Mouse (Mus musculus): Measurements from ENCODE around the gene Mapk1. TPM values are rescaled to one million over a fixed set of nuclear protein-coding genes. Genes with fewer than 3 reads are reported as not detected.

The Mapk1 gene
- polyA plus RNA-seq, 1 experiment from 2014 or later = 74.9 TPM

DNA sequence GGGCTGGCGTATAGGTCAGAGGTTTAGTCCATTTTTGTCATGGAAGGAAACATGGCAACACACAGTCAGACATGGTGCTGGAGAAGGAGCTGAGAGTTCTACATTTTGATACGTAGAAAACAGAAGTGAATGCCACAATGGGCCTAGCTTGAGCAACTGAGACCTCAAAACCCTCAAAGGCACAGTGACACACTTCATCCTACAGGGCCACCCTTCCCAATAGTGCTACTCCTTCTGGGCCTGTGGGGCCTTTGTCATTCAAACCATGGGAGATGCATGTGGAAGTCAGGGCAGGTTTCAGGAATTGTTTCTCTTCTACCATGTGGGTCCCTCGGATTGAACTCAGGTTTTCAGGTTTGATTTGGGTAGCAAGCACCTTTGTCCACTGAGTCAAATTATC, 17.9 kb downstream of the Mapk1 start:
- H3K27ac ChIP-seq (ENCODE audit: low read length) = no peak overlapping the region
- H3K9ac ChIP-seq (ENCODE audit: low read depth, low read length) = no peak overlapping the region
- WGBS (ENCODE audit: insufficient replicate concordance) = 67% methylated on average over 3 of the region's 3 CpGs
- no peak for ATAC-seq (ENCODE audit: low read depth)
- no peaks in the 10 kb centered on the region for H3K9me3 ChIP-seq (replicated peaks; ENCODE audit: control insufficient read depth, low read length)
- H3K4me2 ChIP-seq (ENCODE audit: low read depth, low read length) = no peak overlapping the region
- no peak overlapping the region for H3K4me3 ChIP-seq (ENCODE audit: low read depth, low read length)
- peaks cover 2% of the 10 kb centered on the region; the same call in 1 of the 2 replicates for H3K4me1 ChIP-seq (ENCODE audit: control insufficient read depth, low read depth, low read length)
- H3K36me3 ChIP-seq (ENCODE audit: control insufficient read depth, insufficient read depth) = no peaks in the 10 kb centered on the region
- H3K27me3 ChIP-seq (ENCODE audit: control insufficient read depth, insufficient read depth, low read depth, low read length) = no peaks in the 10 kb centered on the region

DNA sequence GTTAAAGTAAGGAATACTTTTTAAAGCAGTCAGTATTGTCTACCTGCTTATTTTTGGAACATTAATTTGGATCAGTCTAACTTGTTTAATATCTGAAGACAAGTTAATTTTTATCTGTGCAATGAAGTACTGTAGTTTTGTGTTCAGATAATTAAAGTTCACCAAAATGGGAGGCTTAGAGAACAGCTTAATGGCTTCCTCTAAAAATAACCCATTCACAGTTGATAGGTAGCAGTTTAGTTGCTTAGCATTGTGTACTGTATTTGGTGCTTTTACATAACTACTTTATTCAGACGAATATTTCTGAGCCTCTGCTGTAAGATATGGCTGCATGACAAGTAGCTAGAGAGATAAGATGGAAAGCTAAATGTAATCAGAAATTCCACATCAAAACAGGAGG, 23.9 kb downstream of the Mapk1 start:
- Histone ChIP-seq H3K27me3 (ENCODE audit: control insufficient read depth, insufficient read depth, low read depth, low read length) (no peaks in the 10 kb centered on the region), H3K4me2 (ENCODE audit: low read depth, low read length) (no peak overlapping the region), H3K27ac (ENCODE audit: low read length) (no peak overlapping the region), H3K4me3 (ENCODE audit: low read depth, low read length) (no peak overlapping the region), H3K9ac (ENCODE audit: low read depth, low read length) (no peak overlapping the region), H3K4me1 (ENCODE audit: control insufficient read depth, low read depth, low read length) (no peaks in the 10 kb centered on the region; the same call in 1 of the 2 replicates), H3K36me3 (ENCODE audit: control insufficient read depth, insufficient read depth) (no peaks in the 10 kb centered on the region), H3K9me3 (replicated peaks; ENCODE audit: control insufficient read depth, low read length) (no peaks in the 10 kb centered on the region)
- 23% methylated on average over 1 of the region's 1 CpGs for WGBS (ENCODE audit: insufficient replicate concordance)
- ATAC-seq (ENCODE audit: low read depth) = no peak

DNA sequence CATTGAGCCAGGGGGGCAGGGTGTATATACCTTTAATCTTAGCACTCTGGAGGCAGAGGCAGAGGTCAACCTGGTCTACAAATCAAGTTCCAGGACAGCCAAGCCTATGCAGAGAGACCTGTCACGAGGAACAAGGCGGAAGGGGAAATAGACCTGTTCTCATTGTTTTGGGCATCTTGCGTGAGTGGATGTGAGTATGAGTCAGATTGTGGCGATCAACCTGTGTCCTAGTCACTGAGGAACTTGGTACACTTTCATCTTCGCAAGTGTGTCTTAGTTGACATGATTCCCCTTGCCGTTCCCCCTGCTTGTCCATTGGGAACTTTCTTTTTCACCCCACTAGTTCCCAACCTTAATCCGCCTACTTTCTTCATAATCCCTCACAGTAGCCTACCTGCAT, 26.9 kb downstream of the Mapk1 start:
- no peaks in the 10 kb centered on the region for H3K9me3 ChIP-seq (replicated peaks; ENCODE audit: control insufficient read depth, low read length)
- H3K4me2 ChIP-seq (ENCODE audit: low read depth, low read length) = no peak overlapping the region
- H3K27me3 ChIP-seq (ENCODE audit: control insufficient read depth, insufficient read depth, low read depth, low read length) = no peaks in the 10 kb centered on the region
- ATAC-seq (ENCODE audit: low read depth) = no peak
- no peaks in the 10 kb centered on the region for H3K36me3 ChIP-seq (ENCODE audit: control insufficient read depth, insufficient read depth)
- H3K9ac ChIP-seq (ENCODE audit: low read depth, low read length) = no peak overlapping the region
- H3K4me1 ChIP-seq (ENCODE audit: control insufficient read depth, low read depth, low read length) = no peaks in the 10 kb centered on the region; the same call in 1 of the 2 replicates
- H3K4me3 ChIP-seq (ENCODE audit: low read depth, low read length) = no peak overlapping the region
- WGBS (ENCODE audit: insufficient replicate concordance) = 88% methylated on average over 7 of the region's 7 CpGs
- no peak overlapping the region for H3K27ac ChIP-seq (ENCODE audit: low read length)

DNA sequence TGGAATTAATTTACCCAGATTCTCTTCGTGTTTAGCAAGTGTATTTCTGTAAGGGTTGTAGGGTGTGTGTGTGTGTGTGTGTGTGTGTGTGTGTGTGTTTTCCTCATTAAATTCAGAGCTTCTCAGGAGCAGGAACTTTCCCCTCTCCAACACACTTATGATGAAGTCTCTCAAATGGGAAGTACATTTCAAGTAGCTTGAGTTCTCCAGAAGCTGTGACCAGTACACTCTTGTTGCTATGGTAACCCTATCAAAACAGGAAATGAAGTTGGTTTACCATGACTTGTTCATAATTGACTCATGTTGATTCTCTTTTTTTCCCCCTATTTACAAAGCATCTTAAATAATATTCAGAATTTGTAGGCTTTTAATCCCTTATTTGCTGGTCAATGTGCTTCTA, 29.4 kb downstream of the Mapk1 start:
- no peaks in the 10 kb centered on the region for H3K27me3 ChIP-seq (ENCODE audit: control insufficient read depth, insufficient read depth, low read depth, low read length)
- H3K4me1 ChIP-seq (ENCODE audit: control insufficient read depth, low read depth, low read length) = no peaks in the 10 kb centered on the region; the same call in 1 of the 2 replicates
- ATAC-seq (ENCODE audit: low read depth) = no peak
- H3K9ac ChIP-seq (ENCODE audit: low read depth, low read length) = no peak overlapping the region
- H3K36me3 ChIP-seq (ENCODE audit: control insufficient read depth, insufficient read depth) = peaks cover 2% of the 10 kb centered on the region; the same call in 1 of the 2 replicates
- no peaks in the 10 kb centered on the region for H3K9me3 ChIP-seq (replicated peaks; ENCODE audit: control insufficient read depth, low read length)
- H3K4me2 ChIP-seq (ENCODE audit: low read depth, low read length) = no peak overlapping the region
- WGBS (ENCODE audit: insufficient replicate concordance) = 84% methylated on average over 1 of the region's 1 CpGs
- H3K27ac ChIP-seq (ENCODE audit: low read length) = no peak overlapping the region
- H3K4me3 ChIP-seq (ENCODE audit: low read depth, low read length) = no peak overlapping the region

DNA sequence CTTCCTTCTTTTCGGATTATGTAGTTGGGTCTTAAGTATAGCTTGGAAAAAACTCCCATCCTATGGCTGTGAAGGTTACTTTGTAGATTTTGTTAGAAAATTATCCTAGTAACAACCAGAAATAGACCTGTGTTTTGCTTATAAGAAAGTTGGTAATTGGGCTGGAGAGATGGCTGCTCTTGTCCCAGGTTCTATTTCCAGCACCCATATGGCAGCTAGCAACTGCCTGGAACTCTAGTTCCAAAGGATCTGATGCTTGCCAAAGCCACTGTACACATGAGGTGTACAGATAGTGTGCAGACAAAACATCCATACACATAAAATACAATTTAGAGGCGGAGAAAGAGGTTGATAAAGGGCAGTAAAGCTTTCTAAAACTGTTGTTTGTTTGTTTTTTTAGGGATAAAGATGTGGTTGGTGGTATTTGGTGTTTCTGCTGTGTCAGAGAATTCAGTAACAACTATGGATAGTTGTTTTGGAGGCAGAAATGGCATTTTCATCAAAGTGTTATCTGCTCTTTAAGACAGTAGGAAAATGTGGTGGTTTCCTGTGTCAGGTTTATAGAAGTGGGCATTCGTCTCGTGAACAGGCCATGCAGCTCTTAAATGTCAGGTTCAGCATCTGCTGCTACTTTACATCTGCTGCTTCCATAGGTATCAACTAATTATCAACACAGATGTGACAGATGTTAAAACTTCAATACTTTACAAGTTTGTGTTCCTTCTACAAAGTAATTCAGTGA, 32.1 kb downstream of the Mapk1 start:
- Histone ChIP-seq H3K36me3 (ENCODE audit: control insufficient read depth, insufficient read depth) (peaks cover 9% of the 10 kb centered on the region), H3K9ac (ENCODE audit: low read depth, low read length) (no peak overlapping the region), H3K27me3 (ENCODE audit: control insufficient read depth, insufficient read depth, low read depth, low read length) (no peaks in the 10 kb centered on the region), H3K4me2 (ENCODE audit: low read depth, low read length) (no peak overlapping the region), H3K4me3 (ENCODE audit: low read depth, low read length) (no peak overlapping the region), H3K27ac (ENCODE audit: low read length) (no peak overlapping the region), H3K4me1 (ENCODE audit: control insufficient read depth, low read depth, low read length) (no peaks in the 10 kb centered on the region; the same call in 1 of the 2 replicates), H3K9me3 (replicated peaks; ENCODE audit: control insufficient read depth, low read length) (no peaks in the 10 kb centered on the region)
- no peak for ATAC-seq (ENCODE audit: low read depth)
- 60% methylated on average over 4 of the region's 4 CpGs for WGBS (ENCODE audit: insufficient replicate concordance)

DNA sequence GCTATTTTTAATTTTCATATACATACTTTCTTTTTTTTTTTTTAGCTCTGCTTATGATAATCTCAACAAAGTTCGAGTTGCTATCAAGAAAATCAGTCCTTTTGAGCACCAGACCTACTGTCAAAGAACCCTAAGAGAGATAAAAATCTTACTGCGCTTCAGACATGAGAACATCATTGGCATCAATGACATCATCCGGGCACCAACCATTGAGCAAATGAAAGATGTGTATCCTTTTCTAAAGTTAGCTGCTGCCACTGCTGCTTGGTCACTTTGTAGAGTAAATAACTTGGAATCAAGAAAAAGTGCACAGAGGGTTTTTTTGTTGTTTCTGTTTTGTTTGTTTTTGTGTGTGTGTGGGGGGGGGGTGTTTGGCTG, 32.7 kb downstream of the Mapk1 start:
- no peak overlapping the region for H3K4me3 ChIP-seq (ENCODE audit: low read depth, low read length)
- no peak overlapping the region for H3K27ac ChIP-seq (ENCODE audit: low read length)
- WGBS (ENCODE audit: insufficient replicate concordance) = 82% methylated on average over 3 of the region's 3 CpGs
- no peaks in the 10 kb centered on the region for H3K27me3 ChIP-seq (ENCODE audit: control insufficient read depth, insufficient read depth, low read depth, low read length)
- H3K4me1 ChIP-seq (ENCODE audit: control insufficient read depth, low read depth, low read length) = no peaks in the 10 kb centered on the region; the same call in 1 of the 2 replicates
- no peak for ATAC-seq (ENCODE audit: low read depth)
- H3K9me3 ChIP-seq (replicated peaks; ENCODE audit: control insufficient read depth, low read length) = no peaks in the 10 kb centered on the region
- peaks cover 9% of the 10 kb centered on the region for H3K36me3 ChIP-seq (ENCODE audit: control insufficient read depth, insufficient read depth)
- H3K9ac ChIP-seq (ENCODE audit: low read depth, low read length) = no peak overlapping the region
- H3K4me2 ChIP-seq (ENCODE audit: low read depth, low read length) = no peak overlapping the region

DNA sequence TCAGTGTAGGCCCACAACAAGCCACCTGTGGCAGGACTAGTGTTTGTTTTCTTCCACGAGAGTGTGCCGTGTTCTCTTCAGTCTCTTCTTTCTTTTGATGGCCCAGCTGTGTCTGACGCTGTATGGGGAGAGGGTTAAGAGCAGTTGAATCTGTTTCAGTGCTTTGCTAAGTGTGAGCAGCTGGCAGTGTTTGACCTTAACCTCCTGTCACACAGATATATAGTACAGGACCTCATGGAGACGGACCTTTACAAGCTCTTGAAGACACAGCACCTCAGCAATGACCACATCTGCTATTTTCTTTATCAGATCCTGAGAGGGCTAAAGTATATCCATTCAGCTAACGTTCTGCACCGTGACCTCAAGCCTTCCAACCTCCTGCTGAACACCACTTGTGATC, 34.9 kb downstream of the Mapk1 start:
- no peak overlapping the region for H3K27ac ChIP-seq (ENCODE audit: low read length)
- no peak overlapping the region for H3K4me2 ChIP-seq (ENCODE audit: low read depth, low read length)
- no peak overlapping the region for H3K9ac ChIP-seq (ENCODE audit: low read depth, low read length)
- peaks cover 13% of the 10 kb centered on the region for H3K36me3 ChIP-seq (ENCODE audit: control insufficient read depth, insufficient read depth)
- no peaks in the 10 kb centered on the region for H3K27me3 ChIP-seq (ENCODE audit: control insufficient read depth, insufficient read depth, low read depth, low read length)
- no peak for ATAC-seq (ENCODE audit: low read depth)
- WGBS (ENCODE audit: insufficient replicate concordance) = 82% methylated on average over 6 of the region's 6 CpGs
- no peaks in the 10 kb centered on the region for H3K4me1 ChIP-seq (ENCODE audit: control insufficient read depth, low read depth, low read length)
- H3K4me3 ChIP-seq (ENCODE audit: low read depth, low read length) = no peak overlapping the region
- no peaks in the 10 kb centered on the region for H3K9me3 ChIP-seq (replicated peaks; ENCODE audit: control insufficient read depth, low read length)

DNA sequence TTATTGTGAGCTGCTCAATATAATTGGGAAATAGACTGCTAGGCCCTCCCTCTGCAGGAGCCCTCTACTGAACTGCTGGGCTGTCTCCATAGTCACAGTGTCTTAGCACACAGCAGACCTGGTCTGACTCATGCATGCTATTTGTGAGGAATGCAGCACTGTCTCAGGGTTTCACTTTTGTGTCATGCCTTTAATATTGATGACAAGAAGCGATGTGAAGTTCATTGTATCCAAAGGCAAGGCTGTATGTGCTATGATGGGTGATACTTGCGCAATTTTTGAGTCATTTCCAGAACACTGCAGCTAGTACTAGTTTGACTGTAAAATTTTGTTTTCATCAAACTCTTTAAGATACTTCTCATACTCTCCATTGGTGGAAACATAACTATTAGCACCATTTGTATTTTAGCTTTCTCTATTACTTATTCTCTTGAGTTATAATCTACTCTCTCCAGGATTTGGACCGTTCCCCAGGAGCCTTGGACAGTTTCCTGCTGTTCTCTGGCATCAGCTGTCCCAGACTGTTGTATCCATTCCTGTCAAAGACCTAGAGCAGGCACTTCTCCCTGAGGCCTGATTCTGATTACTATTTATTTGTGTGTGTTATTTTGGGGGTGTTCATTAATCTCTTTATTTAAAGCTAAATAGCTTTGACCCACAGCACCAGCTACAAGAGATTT, 41.4 kb downstream of the Mapk1 start:
- H3K9me3 ChIP-seq (replicated peaks; ENCODE audit: control insufficient read depth, low read length) = no peaks in the 10 kb centered on the region
- H3K27ac ChIP-seq (ENCODE audit: low read length) = no peak overlapping the region
- H3K36me3 ChIP-seq (ENCODE audit: control insufficient read depth, insufficient read depth) = peaks cover 22% of the 10 kb centered on the region
- H3K4me1 ChIP-seq (ENCODE audit: control insufficient read depth, low read depth, low read length) = no peaks in the 10 kb centered on the region
- H3K4me3 ChIP-seq (ENCODE audit: low read depth, low read length) = no peak overlapping the region
- no peak for ATAC-seq (ENCODE audit: low read depth)
- 88% methylated on average over 3 of the region's 3 CpGs for WGBS (ENCODE audit: insufficient replicate concordance)
- H3K27me3 ChIP-seq (ENCODE audit: control insufficient read depth, insufficient read depth, low read depth, low read length) = no peaks in the 10 kb centered on the region
- no peak overlapping the region for H3K4me2 ChIP-seq (ENCODE audit: low read depth, low read length)
- no peak overlapping the region for H3K9ac ChIP-seq (ENCODE audit: low read depth, low read length)

DNA sequence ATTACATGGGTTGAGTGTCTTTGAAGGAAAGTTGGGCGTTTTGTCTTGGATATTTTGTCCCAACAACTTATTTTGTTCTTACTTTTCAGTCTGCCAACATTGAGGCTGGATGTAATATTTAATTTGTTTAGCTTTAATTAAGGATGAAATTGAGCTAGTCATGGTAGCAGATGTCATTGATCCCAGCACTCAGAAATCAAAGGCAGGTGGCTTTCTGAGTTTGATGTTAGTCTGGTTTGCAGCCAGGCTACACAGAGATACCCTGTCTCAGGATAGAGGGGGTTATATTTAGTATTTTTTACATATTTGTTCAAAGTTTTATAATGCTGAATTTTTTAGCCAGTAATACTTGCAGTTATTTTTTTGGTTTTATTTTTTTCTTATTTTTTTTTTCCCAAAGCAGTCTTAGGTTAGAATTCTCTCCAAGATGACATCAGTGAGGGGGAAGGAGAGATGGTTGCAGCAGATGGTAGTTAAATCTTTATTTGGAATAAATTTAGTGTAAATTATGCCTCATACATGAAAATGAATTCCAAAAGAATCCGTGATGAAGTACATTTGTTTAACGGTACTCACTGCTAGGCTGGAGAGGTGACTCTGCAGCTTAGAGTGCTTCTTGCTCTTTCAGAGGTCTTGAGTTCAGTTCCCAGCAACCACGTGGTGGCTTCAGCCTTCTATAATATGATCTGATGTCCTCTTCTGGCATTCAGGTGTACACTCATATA, 47.0 kb downstream of the Mapk1 start:
- no peak overlapping the region for H3K27ac ChIP-seq (ENCODE audit: low read length)
- 81% methylated on average over 4 of the region's 4 CpGs for WGBS (ENCODE audit: insufficient replicate concordance)
- H3K36me3 ChIP-seq (ENCODE audit: control insufficient read depth, insufficient read depth) = peaks cover 24% of the 10 kb centered on the region
- no peak for ATAC-seq (ENCODE audit: low read depth)
- no peak overlapping the region for H3K9ac ChIP-seq (ENCODE audit: low read depth, low read length)
- no peaks in the 10 kb centered on the region for H3K4me1 ChIP-seq (ENCODE audit: control insufficient read depth, low read depth, low read length)
- H3K27me3 ChIP-seq (ENCODE audit: control insufficient read depth, insufficient read depth, low read depth, low read length) = no peaks in the 10 kb centered on the region
- H3K4me2 ChIP-seq (ENCODE audit: low read depth, low read length) = no peak overlapping the region
- no peaks in the 10 kb centered on the region for H3K9me3 ChIP-seq (replicated peaks; ENCODE audit: control insufficient read depth, low read length)
- no peak overlapping the region for H3K4me3 ChIP-seq (ENCODE audit: low read depth, low read length)

All from liver, embryonic 16.5 days (tissue).